Mouse (Mus musculus): ENCODE measurements around the gene Foxb1.

The Foxb1 gene

DNA sequence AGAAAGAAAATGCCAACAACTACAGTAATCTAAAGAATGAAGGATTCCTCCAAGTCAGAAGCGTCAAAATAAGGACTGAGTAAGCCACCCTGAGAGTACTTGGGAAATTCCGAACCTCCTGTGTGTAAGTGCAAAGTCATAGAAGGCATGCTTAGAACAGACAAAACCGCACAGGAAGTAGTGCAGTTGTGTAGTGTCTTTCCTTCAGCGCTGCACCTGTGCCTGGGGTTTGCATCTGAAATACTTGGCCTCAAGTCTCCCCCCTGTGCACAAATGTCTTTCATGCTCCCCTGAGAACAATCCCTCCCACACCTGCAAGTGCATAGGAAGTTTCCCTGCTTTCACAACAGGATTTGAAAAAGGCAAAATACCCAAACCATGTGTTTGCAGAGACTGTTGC lies 3.5 kb downstream of the Foxb1 start:
- no peak for DNase-seq (ENCODE audit: low spot score in 2 of 2)

DNA sequence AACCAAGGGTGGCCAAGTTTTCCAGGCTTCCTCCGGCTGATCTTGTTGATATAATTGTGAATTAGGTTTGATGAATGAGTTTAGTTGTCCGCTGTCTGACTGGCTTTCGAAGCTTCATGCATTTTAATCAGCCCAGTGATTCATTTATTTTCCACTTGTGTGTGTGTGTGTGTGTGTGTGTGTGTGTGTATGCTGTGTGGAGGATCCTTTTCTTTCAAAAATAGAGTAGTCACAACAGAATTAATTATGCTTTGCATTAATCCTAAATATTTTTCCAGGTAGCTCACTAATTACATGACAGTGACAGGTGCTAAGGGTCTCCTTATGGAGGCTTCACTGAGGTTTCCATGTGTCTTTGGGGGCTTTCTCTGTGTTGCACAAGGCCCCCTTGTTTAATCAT lies 4.3 kb downstream of the Foxb1 start:
- no peak for DNase-seq (ENCODE audit: low spot score in 2 of 2)

DNA sequence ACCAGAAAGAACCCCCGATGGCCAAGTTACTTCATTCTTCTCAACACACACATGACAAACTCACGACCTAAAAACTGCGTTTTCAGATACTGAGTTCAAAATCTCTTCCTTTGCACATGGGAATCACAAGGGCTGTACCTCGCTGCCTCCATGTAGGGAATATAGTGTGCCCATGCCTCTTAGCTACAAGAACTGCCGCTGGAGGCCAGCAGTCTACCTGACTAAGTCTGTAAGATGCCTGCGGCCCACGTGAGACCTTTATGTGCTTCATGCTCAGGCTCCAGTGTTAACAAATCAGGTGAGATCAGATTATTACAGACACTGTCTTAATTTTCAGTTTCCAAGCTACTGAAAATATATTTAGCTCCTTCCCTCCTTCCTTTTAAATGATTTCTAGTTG lies 4.7 kb downstream of the Foxb1 start:
- DNase-seq (ENCODE audit: low spot score in 2 of 2) = no peak

DNA sequence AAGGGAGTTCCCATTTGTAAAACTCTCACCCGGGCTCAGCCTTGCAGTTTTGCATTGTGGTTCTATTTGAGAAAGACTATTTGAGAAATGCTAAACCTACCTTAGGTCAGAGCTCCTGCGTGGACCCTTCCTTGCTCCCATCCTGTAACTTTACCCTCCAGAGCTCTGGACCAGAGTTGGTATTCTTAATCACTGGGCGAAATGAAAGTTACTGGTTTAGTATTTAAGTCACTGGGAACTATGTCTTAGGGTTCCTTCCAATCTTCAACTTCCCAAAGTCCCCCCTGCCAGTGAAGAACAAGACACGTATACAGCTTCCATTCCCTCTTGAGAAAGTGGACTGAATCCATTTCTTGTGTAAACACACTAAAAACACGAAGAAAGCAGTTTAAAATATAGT lies 5.6 kb downstream of the Foxb1 start:
- DNase-seq (ENCODE audit: low spot score in 2 of 2) = no peak

DNA sequence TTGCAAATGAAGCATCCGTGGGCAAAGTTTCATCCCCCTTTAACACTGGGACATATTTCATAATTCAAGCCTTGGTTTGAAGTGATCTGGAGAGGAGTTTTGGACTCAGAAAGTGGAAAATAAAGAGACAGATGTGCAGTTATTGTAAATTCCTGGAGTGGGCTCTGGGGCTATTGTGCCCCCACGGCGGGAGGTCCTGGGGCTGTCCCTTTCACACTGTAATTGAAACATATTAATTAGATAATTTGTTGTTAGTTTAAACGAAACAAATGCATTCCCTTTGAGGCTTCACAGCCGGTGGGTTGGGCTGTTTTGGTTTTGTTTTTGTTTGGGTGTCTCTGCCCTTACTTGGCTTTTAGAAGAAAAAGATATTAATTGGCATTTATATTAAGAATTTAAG lies 6.0 kb downstream of the Foxb1 start:
- DNase-seq (ENCODE audit: low spot score in 2 of 2) = no peak

DNA sequence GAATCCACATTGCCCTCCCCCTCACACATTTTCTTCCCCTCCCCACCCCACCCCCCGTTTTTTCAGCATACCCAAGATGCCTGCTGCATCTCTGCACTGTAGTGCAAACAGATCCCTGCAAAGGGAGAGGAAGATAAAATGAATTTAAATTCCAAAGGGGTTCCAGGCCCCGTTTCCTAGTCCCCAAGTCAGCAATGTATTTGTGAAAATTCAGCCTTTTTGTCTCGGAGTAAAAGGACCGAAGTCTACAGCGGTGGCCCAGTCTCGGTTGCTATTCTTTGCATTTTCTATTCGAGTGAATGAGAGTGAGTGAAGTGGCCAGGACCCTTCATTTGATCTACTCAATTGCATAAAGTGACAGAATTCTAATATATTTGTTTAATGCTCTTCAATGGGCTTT lies 6.4 kb downstream of the Foxb1 start:
- no peak for DNase-seq (ENCODE audit: low spot score in 2 of 2)

DNA sequence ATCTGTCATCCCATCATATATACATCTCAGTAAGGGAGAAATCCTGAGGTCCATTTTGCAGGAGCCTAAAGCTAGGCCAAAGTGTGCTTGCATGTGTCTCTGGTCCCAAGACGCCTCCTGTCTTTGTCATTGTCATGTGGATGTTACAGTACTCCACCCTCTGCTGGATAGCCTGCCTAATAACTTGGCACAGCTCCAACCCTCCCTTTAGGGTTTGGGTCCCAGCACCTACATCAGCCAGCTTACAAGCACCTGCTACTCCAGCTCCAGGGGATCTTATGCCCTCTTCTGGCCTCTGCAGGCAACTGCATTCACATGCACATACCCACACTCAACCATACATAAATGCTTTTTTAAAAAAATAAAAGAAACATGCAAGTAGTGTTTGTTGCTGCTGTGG lies 12.8 kb downstream of the Foxb1 start:
- DNase-seq (ENCODE audit: low spot score in 2 of 2) = no peak

DNA sequence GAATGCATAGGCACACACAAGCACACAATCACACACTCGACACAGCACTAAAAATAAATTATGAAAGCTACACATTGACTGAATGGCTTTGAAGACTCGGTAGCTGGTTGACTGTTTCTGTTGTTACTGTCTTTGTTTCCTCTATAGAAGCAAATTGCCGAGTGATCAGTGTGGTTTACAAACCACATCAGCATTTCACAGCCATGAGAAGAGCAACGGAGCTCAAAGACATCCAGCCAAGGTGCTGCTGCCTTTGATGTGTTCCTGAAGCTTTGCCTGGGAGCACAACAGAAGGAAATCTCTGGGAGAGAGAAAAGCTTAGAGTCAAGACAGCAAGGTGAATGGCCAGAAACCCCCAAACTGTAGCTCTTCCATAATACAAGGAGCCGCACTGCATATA lies 32.0 kb downstream of the Foxb1 start:
- no peak for DNase-seq (ENCODE audit: low spot score in 2 of 2)

DNA sequence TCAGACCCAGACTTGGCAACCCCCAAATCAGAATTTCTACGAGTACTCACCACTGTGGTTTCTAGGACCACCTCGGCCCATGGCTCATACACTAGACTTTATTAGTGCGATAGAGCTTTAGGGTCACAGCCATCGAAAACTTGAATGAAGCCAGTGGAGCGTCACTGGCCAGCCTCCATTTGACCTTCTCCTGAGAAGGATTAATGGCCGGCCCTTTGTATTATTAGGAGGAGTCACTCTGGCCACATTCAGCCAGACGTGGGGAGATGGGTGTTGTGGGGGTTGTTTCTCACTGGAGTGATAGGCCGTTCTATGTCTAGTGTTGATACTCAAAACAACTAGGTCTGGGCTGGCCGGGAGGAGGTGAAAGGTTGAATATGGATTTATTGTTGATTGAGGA lies 42.3 kb downstream of the Foxb1 start:
- no peak for DNase-seq (ENCODE audit: low spot score in 2 of 2)

DNA sequence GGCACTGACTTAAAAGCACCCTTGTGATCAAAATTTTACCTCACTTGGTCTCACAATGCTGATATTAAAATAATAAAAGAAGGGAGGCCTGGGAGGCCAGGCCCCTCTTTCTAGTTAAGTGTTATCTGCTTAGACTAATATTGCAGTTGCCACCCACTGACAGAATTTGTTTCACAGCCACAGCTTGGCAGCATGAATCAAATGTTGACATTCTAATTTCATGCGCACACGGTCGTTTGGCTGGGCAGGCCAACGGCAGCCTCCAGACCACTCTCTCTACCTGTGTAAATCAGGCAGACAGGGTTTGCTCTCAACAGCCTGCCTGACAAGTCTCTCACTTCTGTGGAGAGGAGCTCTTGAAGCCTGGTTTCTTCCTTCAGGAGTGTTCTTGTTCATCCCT lies 44.4 kb downstream of the Foxb1 start:
- DNase-seq (ENCODE audit: low spot score in 2 of 2) = no peak

DNA sequence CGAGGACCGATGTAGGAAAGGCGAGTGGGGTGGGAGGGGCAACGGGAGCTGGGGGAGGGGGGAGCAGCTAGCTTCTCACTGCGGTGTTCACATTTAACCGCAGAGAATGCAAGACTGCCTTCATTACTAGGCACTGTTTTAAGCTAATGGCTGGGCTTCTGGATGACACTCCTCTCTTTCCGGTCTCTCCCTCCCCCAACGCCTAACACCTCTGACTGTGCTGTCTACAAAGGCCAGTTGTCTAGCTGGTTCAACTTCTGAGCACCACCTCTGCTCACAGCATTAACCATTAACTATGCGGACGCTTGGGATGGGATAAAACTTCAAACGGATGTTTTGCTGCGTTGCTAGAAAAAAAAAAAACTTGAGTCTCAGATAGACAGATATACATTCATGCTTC lies 45.3 kb downstream of the Foxb1 start:
- no peak for DNase-seq (ENCODE audit: low spot score in 2 of 2)

DNA sequence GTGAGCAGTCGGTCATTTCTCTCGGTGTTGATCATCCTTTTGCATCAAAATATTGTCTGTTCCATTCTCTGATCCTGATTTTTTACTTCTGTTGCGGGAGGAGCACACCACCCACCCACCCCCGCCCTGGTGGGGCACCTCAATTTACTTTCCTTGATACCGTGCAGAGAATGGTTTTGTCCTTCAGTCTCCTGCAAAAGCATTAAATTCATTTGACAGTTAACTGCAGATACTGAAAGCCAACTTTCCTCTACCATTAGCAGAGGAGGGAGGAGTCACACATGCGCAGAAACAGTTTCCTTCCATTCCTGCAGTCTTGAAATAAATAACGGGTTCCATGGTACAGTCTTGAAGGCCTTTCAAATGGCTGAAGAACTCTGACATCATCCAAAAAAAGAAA lies 46.4 kb downstream of the Foxb1 start:
- DNase-seq (ENCODE audit: low spot score in 2 of 2) = no peak

DNA sequence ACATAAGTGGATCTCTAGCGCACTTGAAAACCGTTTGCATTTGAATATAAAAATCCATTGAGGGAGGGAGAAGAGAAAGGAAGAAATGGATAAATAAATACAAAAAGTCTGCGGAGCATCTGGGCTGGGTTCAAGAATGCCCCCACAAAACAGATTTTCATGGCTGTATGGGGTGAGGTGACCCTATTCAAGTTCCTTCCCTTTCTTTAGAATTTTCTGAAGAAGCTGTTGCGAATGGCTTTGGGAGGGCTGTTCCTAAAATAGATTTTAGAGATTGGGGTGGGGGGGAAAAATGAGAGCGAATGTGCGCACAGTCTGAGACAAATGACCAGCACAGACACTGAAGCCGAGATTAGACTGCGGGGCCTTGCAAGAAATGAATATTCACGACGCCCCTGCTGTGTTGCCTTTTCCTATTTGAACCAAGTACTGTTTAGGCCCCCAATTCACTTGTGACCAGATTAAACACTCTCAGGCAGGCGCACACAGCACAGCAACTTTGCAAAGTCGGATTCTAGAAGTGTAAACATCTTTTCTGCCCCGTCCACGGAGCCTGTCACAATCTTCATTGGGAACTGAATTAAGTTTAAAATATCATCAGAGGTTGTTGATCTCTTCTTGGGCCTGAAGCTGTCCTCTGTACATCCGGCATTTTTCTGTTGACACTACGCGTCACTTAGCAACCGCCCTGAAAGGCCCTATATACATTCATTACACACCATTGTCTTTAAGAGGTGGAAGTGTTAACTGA lies 47.0 kb downstream of the Foxb1 start:
- DNase-seq (ENCODE audit: low spot score in 2 of 2) = no peak

DNA sequence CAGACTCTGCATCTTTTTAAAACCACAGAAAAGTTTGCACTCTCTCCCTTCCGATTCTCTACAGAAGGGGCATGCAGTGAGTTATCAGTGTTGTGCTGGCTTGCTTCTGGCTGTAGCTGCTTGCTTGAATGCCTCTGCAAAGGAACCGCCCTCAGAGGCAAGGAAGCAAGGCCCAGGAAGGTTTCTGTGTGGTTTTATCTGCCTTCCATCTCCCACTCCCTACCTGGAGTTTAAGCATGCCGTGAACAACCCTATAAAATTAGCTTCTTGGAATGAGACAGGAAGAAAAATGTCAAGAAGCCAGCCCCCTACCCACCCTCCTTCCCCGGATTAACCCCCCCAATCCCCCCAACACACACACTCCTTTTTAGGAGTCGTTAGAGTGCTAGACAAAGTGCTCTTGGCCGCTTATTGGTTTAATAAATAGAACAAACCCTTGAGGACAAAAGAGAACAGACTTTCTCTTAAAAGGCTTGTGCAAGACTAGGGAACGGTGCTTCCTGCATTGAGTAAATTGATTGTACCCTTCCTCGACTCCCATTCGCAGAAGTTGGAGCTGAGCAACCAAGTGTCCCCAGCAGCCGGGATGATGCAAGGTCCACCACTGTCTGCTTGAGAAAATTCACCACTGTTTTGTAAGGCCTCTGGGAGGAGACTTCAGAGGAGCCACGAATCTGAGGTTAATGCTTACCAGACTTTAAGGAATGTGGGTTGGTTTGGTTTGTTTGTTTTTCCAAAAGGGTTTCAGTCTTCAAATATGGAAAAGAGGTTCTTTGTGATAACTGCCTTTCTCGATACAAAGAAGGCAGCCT lies 47.8 kb downstream of the Foxb1 start:
- no peak for DNase-seq (ENCODE audit: low spot score in 2 of 2)

Measured in frontal cortex, postnatal 36 days (tissue).